Mouse (Mus musculus): ENCODE results near the gene Specc1. TPM values are rescaled to one million over a fixed set of nuclear protein-coding genes. Genes with fewer than 3 reads are reported as not detected.

Specc1 gene
- polyA plus RNA-seq, 1 experiment from 2014 or later: 15.3 TPM

- WGBS: 42% methylated on average over 3 of the region's 3 CpGs
- Histone ChIP-seq H3K4me1 (no peaks in the 10 kb centered on the region), H3K36me3 (replicated peaks) (no peaks in the 10 kb centered on the region), H3K4me3 (no peak overlapping the region), H3K9me3 (no peaks in the 10 kb centered on the region), H3K27me3 (replicated peaks; ENCODE audit: low read depth, poor library complexity, severe bottlenecking) (no peaks in the 10 kb centered on the region), H3K27ac (replicated peaks) (no peak overlapping the region)
- DNase-seq (ENCODE audit: low spot score): no peak
Observed at GRCm38 (mm10) chr11:62044627-62045026, 88.1 kb downstream of the Specc1 start.

- Histone ChIP-seq H3K27ac (replicated peaks) (no peak overlapping the region), H3K36me3 (replicated peaks) (no peaks in the 10 kb centered on the region), H3K9me3 (no peaks in the 10 kb centered on the region), H3K4me3 (no peak overlapping the region), H3K27me3 (replicated peaks; ENCODE audit: low read depth, poor library complexity, severe bottlenecking) (no peaks in the 10 kb centered on the region), H3K4me1 (peaks cover 11% of the 10 kb centered on the region)
- no peak for DNase-seq (ENCODE audit: low spot score)
- 58% methylated on average over 2 of the region's 2 CpGs for WGBS
Observed at GRCm38 (mm10) chr11:62045964-62046363, 89.4 kb downstream of the Specc1 start.

GRCm38 (mm10) chr11:62047817-62048640 lies 91.5 kb downstream of the Specc1 start:
- H3K36me3 ChIP-seq (replicated peaks): no peaks in the 10 kb centered on the region
- 45% methylated on average over 9 of the region's 9 CpGs for WGBS
- H3K4me1 ChIP-seq: peaks cover 14% of the 10 kb centered on the region
- H3K9me3 ChIP-seq: no peaks in the 10 kb centered on the region
- H3K4me3 ChIP-seq: no peak overlapping the region
- no peaks in the 10 kb centered on the region for H3K27me3 ChIP-seq (replicated peaks; ENCODE audit: low read depth, poor library complexity, severe bottlenecking)
- DNase-seq (ENCODE audit: low spot score): peak; percentile 75
- H3K27ac ChIP-seq (replicated peaks): no peak overlapping the region

GRCm38 (mm10) chr11:62049170-62049569 lies 92.6 kb downstream of the Specc1 start:
- Histone ChIP-seq H3K36me3 (replicated peaks) (no peaks in the 10 kb centered on the region), H3K4me1 (peaks cover 19% of the 10 kb centered on the region), H3K4me3 (no peak overlapping the region), H3K27me3 (replicated peaks; ENCODE audit: low read depth, poor library complexity, severe bottlenecking) (no peaks in the 10 kb centered on the region), H3K27ac (replicated peaks) (no peak overlapping the region), H3K9me3 (no peaks in the 10 kb centered on the region)
- DNase-seq (ENCODE audit: low spot score): no peak

- no peaks in the 10 kb centered on the region for H3K9me3 ChIP-seq
- peaks cover 20% of the 10 kb centered on the region for H3K4me1 ChIP-seq
- no peak overlapping the region for H3K4me3 ChIP-seq
- no peaks in the 10 kb centered on the region for H3K36me3 ChIP-seq (replicated peaks)
- DNase-seq (ENCODE audit: low spot score): peak; percentile 29
- WGBS: 40% methylated on average over 8 of the region's 8 CpGs
- peak overlapping the region; percentile 14; the same call in 1 of the 2 replicates for H3K27ac ChIP-seq (replicated peaks)
- H3K27me3 ChIP-seq (replicated peaks; ENCODE audit: low read depth, poor library complexity, severe bottlenecking): no peaks in the 10 kb centered on the region
Observed at GRCm38 (mm10) chr11:62050356-62051330, 94.1 kb downstream of the Specc1 start.

- H3K27ac ChIP-seq (replicated peaks): no peak overlapping the region
- H3K27me3 ChIP-seq (replicated peaks; ENCODE audit: low read depth, poor library complexity, severe bottlenecking): no peaks in the 10 kb centered on the region
- no peaks in the 10 kb centered on the region for H3K36me3 ChIP-seq (replicated peaks)
- H3K4me3 ChIP-seq: no peak overlapping the region
- WGBS: 90% methylated on average over 4 of the region's 4 CpGs
- H3K9me3 ChIP-seq: no peaks in the 10 kb centered on the region
- no peak for DNase-seq (ENCODE audit: low spot score)
- H3K4me1 ChIP-seq: peaks cover 20% of the 10 kb centered on the region
Observed at GRCm38 (mm10) chr11:62051487-62051886, 94.9 kb downstream of the Specc1 start.

- H3K9me3 ChIP-seq: no peaks in the 10 kb centered on the region
- H3K27ac ChIP-seq (replicated peaks): no peak overlapping the region
- H3K4me1 ChIP-seq: peaks cover 20% of the 10 kb centered on the region
- H3K27me3 ChIP-seq (replicated peaks; ENCODE audit: low read depth, poor library complexity, severe bottlenecking): no peaks in the 10 kb centered on the region
- 51% methylated on average over 9 of the region's 9 CpGs for WGBS
- no peaks in the 10 kb centered on the region for H3K36me3 ChIP-seq (replicated peaks)
- no peak overlapping the region for H3K4me3 ChIP-seq
- no peak for DNase-seq (ENCODE audit: low spot score)
Observed at GRCm38 (mm10) chr11:62053928-62054327, 97.4 kb downstream of the Specc1 start.

- no peak for DNase-seq (ENCODE audit: low spot score)
- H3K36me3 ChIP-seq (replicated peaks): no peaks in the 10 kb centered on the region
- H3K4me3 ChIP-seq: no peak overlapping the region
- WGBS: 60% methylated on average over 1 of the region's 1 CpGs
- H3K9me3 ChIP-seq: no peaks in the 10 kb centered on the region
- H3K4me1 ChIP-seq: peaks cover 5% of the 10 kb centered on the region
- no peak overlapping the region for H3K27ac ChIP-seq (replicated peaks)
- H3K27me3 ChIP-seq (replicated peaks; ENCODE audit: low read depth, poor library complexity, severe bottlenecking): no peaks in the 10 kb centered on the region
Observed at GRCm38 (mm10) chr11:62064565-62064964, 108.0 kb downstream of the Specc1 start.

- H3K4me3 ChIP-seq: no peak overlapping the region
- 68% methylated on average over 6 of the region's 6 CpGs for WGBS
Observed at GRCm38 (mm10) chr11:62065655-62066054, 109.1 kb downstream of the Specc1 start.

GRCm38 (mm10) chr11:62069554-62069953 lies 113.0 kb downstream of the Specc1 start:
- no peak for DNase-seq (ENCODE audit: low spot score)
- no peaks in the 10 kb centered on the region for H3K9me3 ChIP-seq
- no peaks in the 10 kb centered on the region for H3K36me3 ChIP-seq (replicated peaks)
- H3K27ac ChIP-seq (replicated peaks): peak overlapping the region; percentile 44; the same call in 1 of the 2 replicates
- WGBS: 27% methylated on average over 2 of the region's 2 CpGs
- H3K27me3 ChIP-seq (replicated peaks; ENCODE audit: low read depth, poor library complexity, severe bottlenecking): no peaks in the 10 kb centered on the region
- H3K4me1 ChIP-seq: peaks cover 13% of the 10 kb centered on the region
- no peak overlapping the region for H3K4me3 ChIP-seq

More at GRCm38 (mm10) chr11:62065655-62066054, 109.1 kb downstream of the Specc1 start:
- H3K27me3 ChIP-seq (replicated peaks; ENCODE audit: low read depth, poor library complexity, severe bottlenecking): no peaks in the 10 kb centered on the region
- H3K4me1 ChIP-seq: peaks cover 13% of the 10 kb centered on the region
- no peaks in the 10 kb centered on the region for H3K9me3 ChIP-seq
- H3K36me3 ChIP-seq (replicated peaks): no peaks in the 10 kb centered on the region
- no peak for DNase-seq (ENCODE audit: low spot score)
- no peak overlapping the region for H3K27ac ChIP-seq (replicated peaks)

GRCm38 (mm10) chr11:62070206-62070605 lies 113.6 kb downstream of the Specc1 start:
- H3K9me3 ChIP-seq: no peaks in the 10 kb centered on the region
- peaks cover 13% of the 10 kb centered on the region for H3K4me1 ChIP-seq
- H3K27me3 ChIP-seq (replicated peaks; ENCODE audit: low read depth, poor library complexity, severe bottlenecking): no peaks in the 10 kb centered on the region
- no peaks in the 10 kb centered on the region for H3K36me3 ChIP-seq (replicated peaks)
- 0 out of 2 replicates have a peak overlapping the region, but pooled peaks have one; percentile 44 for H3K27ac ChIP-seq (replicated peaks)
- 79% methylated on average over 7 of the region's 7 CpGs for WGBS
- DNase-seq (ENCODE audit: low spot score): no peak
- no peak overlapping the region for H3K4me3 ChIP-seq

GRCm38 (mm10) chr11:62072406-62072805 lies 115.8 kb downstream of the Specc1 start:
- Histone ChIP-seq H3K27me3 (replicated peaks; ENCODE audit: low read depth, poor library complexity, severe bottlenecking) (no peaks in the 10 kb centered on the region), H3K27ac (replicated peaks) (no peak overlapping the region), H3K9me3 (no peaks in the 10 kb centered on the region), H3K36me3 (replicated peaks) (no peaks in the 10 kb centered on the region), H3K4me1 (peaks cover 19% of the 10 kb centered on the region), H3K4me3 (no peak overlapping the region)
- DNase-seq (ENCODE audit: low spot score): no peak
- 80% methylated on average over 3 of the region's 3 CpGs for WGBS
